Mouse (Mus musculus) CH12.LX (cell line): Measurements from ENCODE around the gene Oaz3. TPM values are rescaled to one million over a fixed set of nuclear protein-coding genes. Genes with fewer than 3 reads are reported as not detected.
A peak's percentile ranks its signal among the peaks of the same experiment; 100 is the strongest.

Source experiments
- DNase-seq: peaks from one replicate; pipeline ENCODE4 v3.0.0-alpha.2; 2013; ENCODE audit errors: extremely low read depth
- H3K27ac ChIP-seq: 2 replicates; pipeline ENCODE4 v1.5.1; 2012; ENCODE audit warnings: low read depth, mild to moderate bottlenecking, control low read depth, moderate library complexity; ENCODE audit not compliant: insufficient read depth
- H3K27me3 ChIP-seq: replicated peaks from 2 replicates; pipeline ENCODE3; 2012; ENCODE audit warnings: inconsistent platforms
- H3K36me3 ChIP-seq, 2 experiments: replicated peaks in 1 of 2; 2 replicates each; pipeline versions ENCODE3 to v1.6.1; 2012; ENCODE audit warnings: inconsistent platforms in 1 of 2, low read length in 1 of 2, mild to moderate bottlenecking in 1 of 2, mixed read lengths in 1 of 2, moderate library complexity in 1 of 2; ENCODE audit not compliant: control insufficient read depth in 1 of 2, insufficient read depth in 1 of 2
- H3K4me1 ChIP-seq, 2 experiments: 2 replicates each; pipeline ENCODE4 v1.6.1; 2012; ENCODE audit warnings: inconsistent platforms in 1 of 2, moderate library complexity in 1 of 2; ENCODE audit not compliant: insufficient read depth in 2 of 2, control insufficient read depth in 1 of 2
- H3K4me2 ChIP-seq: 2 replicates; pipeline ENCODE4 v1.6.1; 2012; ENCODE audit warnings: low read depth, mild to moderate bottlenecking, control low read depth; ENCODE audit not compliant: poor library complexity, insufficient read depth, severe bottlenecking
- H3K4me3 ChIP-seq, 3 experiments: fragments of 150-350 bp in 1 of 3; sonication (generic) in 1 of 3; replicated peaks in 1 of 3; 2 replicates each; pipeline versions ENCODE3 to v1.5.1; 2011 to 2012; ENCODE audit warnings: low read depth in 2 of 3, low read length in 2 of 3, mild to moderate bottlenecking in 2 of 3, moderate library complexity in 2 of 3, control low read depth in 1 of 3, improper control_type of control experiment in 1 of 3, inconsistent platforms in 1 of 3, mixed read lengths in 1 of 3; ENCODE audit not compliant: poor library complexity in 1 of 3
- H3K79me2 ChIP-seq: replicated peaks from 2 replicates; pipeline ENCODE4 v1.6.1; 2012; ENCODE audit warnings: mild to moderate bottlenecking, moderate library complexity; ENCODE audit not compliant: control insufficient read depth, poor library complexity, insufficient read depth, severe bottlenecking; ENCODE audit errors: extremely low read depth
- H3K9ac ChIP-seq: 2 replicates; pipeline ENCODE4 v1.6.1; 2012; ENCODE audit warnings: low read depth, mild to moderate bottlenecking, control low read depth, moderate library complexity; ENCODE audit not compliant: insufficient read depth
- H3K9me3 ChIP-seq: replicated peaks from 2 replicates; pipeline ENCODE3; 2012; ENCODE audit warnings: low read length, inconsistent platforms, mixed read lengths
- CHD1 ChIP-seq: IDR thresholded peaks from 2 replicates; pipeline ENCODE4 v1.6.1; 2012; ENCODE audit warnings: low read depth, low read length, improper control_type of control experiment, inconsistent platforms
- EP300 ChIP-seq: IDR thresholded peaks from 2 replicates; pipeline ENCODE4 v1.6.1; 2011; ENCODE audit warnings: low read length, improper control_type of control experiment
- GABPA ChIP-seq: IDR thresholded peaks from 2 replicates; pipeline ENCODE4 v1.6.1; 2012; ENCODE audit warnings: low read depth, low read length, improper control_type of control experiment, inconsistent platforms; ENCODE audit not compliant: insufficient replicate concordance
- HCFC1 ChIP-seq: IDR thresholded peaks from 2 replicates; pipeline ENCODE4 v1.6.1; 2012; ENCODE audit warnings: low read depth, mild to moderate bottlenecking, inconsistent platforms, low read length, improper control_type of control experiment
- IRF4 ChIP-seq: IDR thresholded peaks from 2 replicates; pipeline ENCODE4 v1.6.1; 2014; ENCODE audit warnings: low read depth, mild to moderate bottlenecking, inconsistent platforms, low read length, improper control_type of control experiment
- JUN ChIP-seq: IDR thresholded peaks from 2 replicates; pipeline ENCODE4 v1.6.1; 2011; ENCODE audit warnings: low read depth, mild to moderate bottlenecking, low read length, improper control_type of control experiment, moderate library complexity; ENCODE audit not compliant: insufficient read depth
- JUND ChIP-seq: conservative IDR thresholded peaks from 2 replicates; pipeline ENCODE4 v1.6.1; 2011; ENCODE audit warnings: low read depth, low read length, improper control_type of control experiment
- MAX ChIP-seq: IDR thresholded peaks from 2 replicates; pipeline ENCODE4 v1.6.1; 2011; ENCODE audit warnings: low read length, improper control_type of control experiment
- MAZ ChIP-seq: IDR thresholded peaks from 2 replicates; pipeline ENCODE4 v1.6.1; 2012; ENCODE audit warnings: low read depth, mild to moderate bottlenecking, inconsistent platforms, low read length, improper control_type of control experiment, moderate library complexity
- MXI1 ChIP-seq: IDR thresholded peaks from 2 replicates; pipeline ENCODE4 v1.6.1; 2011; ENCODE audit warnings: mild to moderate bottlenecking, low read depth, low read length, improper control_type of control experiment
- PAX5 ChIP-seq: IDR thresholded peaks from 2 replicates; pipeline ENCODE4 v1.6.1; 2012; ENCODE audit warnings: low read length, inconsistent platforms, mixed read lengths
- POLR2A ChIP-seq: IDR thresholded peaks from 2 replicates; pipeline ENCODE4 v1.6.1; 2011; ENCODE audit warnings: low read depth, mild to moderate bottlenecking, improper control_type of control experiment, low read length
- POLR2AphosphoS2 ChIP-seq: IDR thresholded peaks from 2 replicates; pipeline ENCODE4 v1.6.1; 2011; ENCODE audit warnings: low read depth, low read length, improper control_type of control experiment
- RAD21 ChIP-seq: IDR thresholded peaks from 2 replicates; pipeline ENCODE4 v1.6.1; 2011; ENCODE audit warnings: low read depth, mild to moderate bottlenecking, low read length, improper control_type of control experiment, moderate library complexity
- SIN3A ChIP-seq: IDR thresholded peaks from 2 replicates; pipeline ENCODE4 v1.6.1; 2012; ENCODE audit warnings: low read length, improper control_type of control experiment, inconsistent platforms
- UBTF ChIP-seq: IDR thresholded peaks from 2 replicates; pipeline ENCODE4 v1.6.1; 2012; ENCODE audit warnings: low read depth, mild to moderate bottlenecking, inconsistent platforms, low read length, improper control_type of control experiment, moderate library complexity
- ZC3H11A ChIP-seq: IDR thresholded peaks from 2 replicates; pipeline ENCODE4 v1.6.1; 2012; ENCODE audit warnings: low read depth, mild to moderate bottlenecking, inconsistent platforms, low read length, improper control_type of control experiment
- ZMIZ1 ChIP-seq: IDR thresholded peaks from 2 replicates; pipeline ENCODE4 v1.6.1; 2012; ENCODE audit warnings: low read depth, mild to moderate bottlenecking, inconsistent platforms, low read length, improper control_type of control experiment
- ZNF384 ChIP-seq: IDR thresholded peaks from 2 replicates; pipeline ENCODE4 v1.6.1; 2012; ENCODE audit warnings: low read depth, low read length, improper control_type of control experiment, inconsistent platforms
- dilution Hi-C: fragments of 300-500 bp; cut with MboI; formaldehyde crosslinking; loops from 2 replicates; pipeline ENCODE4 v1.14.3; 2020; ENCODE audit warnings: low sequenced_read_pairs; ENCODE audit not compliant: extremely low pct_unique_long_range_greater_than_20kb, extremely low pct_ligation_motif_present
- in situ Hi-C: fragments of 300-500 bp; cut with MboI; formaldehyde crosslinking; loops from 3 replicates; pipeline ENCODE4 v1.14.3; 2019; ENCODE audit warnings: low sequenced_read_pairs, low pct_ligation_motif_present, low pct_unique_long_range_greater_than_20kb, mixed read lengths
- polyA plus RNA-seq: library from polyadenylated mRNA; unstranded; fragments of >175 nt; gene quantifications from 2 replicates; pipeline ENCODE4 v1.2.1, GENCODE M21; 2012; ENCODE audit warnings: low read depth; ENCODE audit not compliant: insufficient read length
- total RNA-seq, 2 experiments: library from RNA; depleted of rRNA; stranded (reverse); fragments of 300-350 nt in 1 of 2; fragments of >200 nt in 1 of 2; gene quantifications; 2 replicates each; pipeline ENCODE4 v1.2.3; 2012 to 2014

The Oaz3 gene
- total and polyA plus RNA-seq, 3 experiments, result 0.51 to 0.71 TPM; not detected in 1

- TF ChIP-seq GABPA (no peak), SIN3A (no peak), JUN (no peak), CHD1 (no peak), JUND (no peak), RAD21 (no peak), IRF4 (no peak), ZNF384 (no peak), PAX5 (no peak), MAX (no peak), POLR2A (no peak), POLR2AphosphoS2 (no peak), HCFC1 (no peak), EP300 (no peak), ZMIZ1 (no peak), MAZ (no peak)
- Histone ChIP-seq H3K27ac (no peak overlapping the region), H3K9ac (no peak overlapping the region), H3K27me3 (no peaks in the 10 kb centered on the region), H3K4me2 (no peak overlapping the region), H3K36me3 (no peaks in the 10 kb centered on the region), H3K4me1 (peaks cover 0 to 9% of the 10 kb centered on the region in 2 experiments; a peak in 2 of 4 replicates), H3K4me3 (no peak overlapping the region), H3K9me3 (peaks cover 3% of the 10 kb centered on the region), H3K79me2 (no peaks in the 10 kb centered on the region)
- in situ Hi-C loops, result loop anchor here (25.0 kb wide), 1 partner anchor 152 kb away; no protein-coding TSS in a partner anchor
- dilution Hi-C loops, result no loop called here
- no peak for DNase-seq
Measured at GRCm38 (mm10) chr3:94459834-94460233, 16.1 kb upstream of the Oaz3 start.

DNA sequence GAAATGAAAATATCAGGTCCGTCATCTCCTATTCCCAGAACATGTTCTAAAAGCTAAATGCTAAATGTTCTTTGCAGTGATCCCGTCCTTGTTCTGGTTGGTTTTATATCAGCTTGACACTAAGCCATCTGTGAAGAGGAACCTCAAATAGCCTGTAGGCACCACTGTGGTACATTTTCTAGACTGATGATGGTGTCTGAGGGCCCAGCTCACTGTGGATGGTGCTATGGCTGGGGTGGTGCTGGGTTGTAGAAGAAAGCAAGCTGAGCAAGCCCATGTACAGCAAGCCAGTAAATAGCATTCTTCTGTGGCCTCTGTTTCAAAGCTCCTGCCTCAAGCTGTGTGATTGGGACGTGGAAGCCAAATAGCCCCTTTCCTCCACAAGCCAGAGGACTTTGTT, 13.3 kb upstream of the Oaz3 start:
- H3K27me3 ChIP-seq, result no peaks in the 10 kb centered on the region
- dilution Hi-C loops (no loop called here), in situ Hi-C loops (loop anchor here (25.0 kb wide), 1 partner anchor 155 kb away; no protein-coding TSS in a partner anchor)
- TF ChIP-seq MXI1 (no peak), UBTF (no peak), RAD21 (no peak), ZC3H11A (no peak), IRF4 (no peak)
- peaks cover 3% of the 10 kb centered on the region for H3K9me3 ChIP-seq
- peaks cover 0 to 10% of the 10 kb centered on the region in 2 experiments for H3K36me3 ChIP-seq
- H3K4me1 ChIP-seq, result peaks cover 0 to 9% of the 10 kb centered on the region in 2 experiments; a peak in 2 of 4 replicates
- H3K4me3 ChIP-seq, result no peak overlapping the region
- peak overlapping the region; percentile 42; the same call in 1 of the 2 replicates for H3K4me2 ChIP-seq
- no peaks in the 10 kb centered on the region for H3K79me2 ChIP-seq
- no peak overlapping the region for H3K9ac ChIP-seq
- DNase-seq, result no peak
- H3K27ac ChIP-seq, result no peak overlapping the region
